Mouse (Mus musculus): Measurements from ENCODE around the gene Hoxa11.

- TF ChIP-seq CTCF (IDR thresholded peaks at IDR 0.05; ENCODE audit: low read depth, low read length), result no peak
- TF ChIP-seq POLR2A (IDR thresholded peaks at IDR 0.05; ENCODE audit: borderline replicate concordance, low read depth, low read length), result no peak
Measured at GRCm38 (mm10) chr6:52216691-52217458, 28.7 kb downstream of the Hoxa11 start.
